Mouse (Mus musculus) spleen, postnatal 36 days (tissue): Measurements from ENCODE around the gene Kirrel3.

ENCODE experiments used
- DNase-seq, 2 experiments: peaks; one replicate each; pipeline ENCODE4 v3.0.0; 2022; ENCODE audit warnings: low spot score in 2 of 2, mixed read lengths in 1 of 2

The Kirrel3 gene

GRCm38 (mm10) chr9:34600326-34600725 is 114.6 kb downstream of the Kirrel3 start:
- DNase-seq, result no peak

- no peak for DNase-seq
Measured at GRCm38 (mm10) chr9:34603750-34604149, 118.1 kb downstream of the Kirrel3 start.

GRCm38 (mm10) chr9:34604931-34605330 is 119.2 kb downstream of the Kirrel3 start:
- no peak for DNase-seq

- no peak for DNase-seq
Measured at GRCm38 (mm10) chr9:34605486-34605885, 119.8 kb downstream of the Kirrel3 start.

GRCm38 (mm10) chr9:34607976-34608375 is 122.3 kb downstream of the Kirrel3 start:
- DNase-seq, result no peak

GRCm38 (mm10) chr9:34612886-34613769 is 127.4 kb downstream of the Kirrel3 start:
- no peak for DNase-seq

- no peak for DNase-seq
Measured at GRCm38 (mm10) chr9:34618099-34618498, 132.4 kb downstream of the Kirrel3 start.

- DNase-seq, result no peak
Measured at GRCm38 (mm10) chr9:34619913-34620312, 134.2 kb downstream of the Kirrel3 start.

GRCm38 (mm10) chr9:34623526-34623925 is 137.8 kb downstream of the Kirrel3 start:
- DNase-seq, result no peak

GRCm38 (mm10) chr9:34624021-34624420 is 138.3 kb downstream of the Kirrel3 start:
- DNase-seq, result no peak

GRCm38 (mm10) chr9:34628841-34629240 is 143.1 kb downstream of the Kirrel3 start:
- no peak for DNase-seq

GRCm38 (mm10) chr9:34635696-34636095 is 150.0 kb downstream of the Kirrel3 start:
- DNase-seq, result no peak

- DNase-seq, result no peak
Measured at GRCm38 (mm10) chr9:34643917-34644316, 158.2 kb downstream of the Kirrel3 start.

GRCm38 (mm10) chr9:34644392-34644791 is 158.7 kb downstream of the Kirrel3 start:
- no peak for DNase-seq

- DNase-seq, result no peak
Measured at GRCm38 (mm10) chr9:34646831-34647230, 161.1 kb downstream of the Kirrel3 start.

- DNase-seq, result no peak
Measured at GRCm38 (mm10) chr9:34652278-34652677, 166.6 kb downstream of the Kirrel3 start.

GRCm38 (mm10) chr9:34653141-34653540 is 167.4 kb downstream of the Kirrel3 start:
- DNase-seq, result no peak

GRCm38 (mm10) chr9:34660566-34660965 is 174.9 kb downstream of the Kirrel3 start:
- DNase-seq, result no peak

GRCm38 (mm10) chr9:34663412-34663811 is 177.7 kb downstream of the Kirrel3 start:
- DNase-seq, result no peak

- no peak for DNase-seq
Measured at GRCm38 (mm10) chr9:34665361-34666129, 179.9 kb downstream of the Kirrel3 start.

GRCm38 (mm10) chr9:34667182-34667581 is 181.5 kb downstream of the Kirrel3 start:
- DNase-seq, result no peak

- DNase-seq, result no peak
Measured at GRCm38 (mm10) chr9:34670906-34671305, 185.2 kb downstream of the Kirrel3 start.

- no peak for DNase-seq
Measured at GRCm38 (mm10) chr9:34686798-34687197, 201.1 kb downstream of the Kirrel3 start.
